Mouse (Mus musculus): ENCODE measurements around the gene Acoxl.

Gene Acoxl

DNA sequence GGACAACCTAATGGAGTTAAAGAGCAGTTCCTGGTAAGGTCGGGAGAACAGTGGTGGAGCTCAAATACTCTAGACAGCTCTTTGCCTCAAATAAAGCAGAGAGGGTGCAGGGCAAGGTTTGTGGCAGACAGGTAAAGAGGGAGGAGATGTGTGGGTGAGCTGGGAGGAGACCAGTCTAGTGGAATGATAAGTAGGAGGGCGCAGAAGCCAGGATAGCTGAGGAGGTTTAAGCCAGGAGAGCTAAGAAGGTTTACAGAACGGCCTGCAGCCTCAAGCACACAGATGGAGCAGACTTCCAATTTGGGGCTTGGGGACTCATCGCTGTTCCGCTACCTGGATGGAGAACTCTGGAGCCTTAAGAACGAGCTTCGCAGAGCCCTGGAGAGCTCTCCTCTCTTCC is at the start of gene Acoxl:
Acoxl (plus strand) TSS at position 301 of the 400 bp plus-strand sequence.
- no peak for DNase-seq (ENCODE audit: low spot score in 2 of 2)

DNA sequence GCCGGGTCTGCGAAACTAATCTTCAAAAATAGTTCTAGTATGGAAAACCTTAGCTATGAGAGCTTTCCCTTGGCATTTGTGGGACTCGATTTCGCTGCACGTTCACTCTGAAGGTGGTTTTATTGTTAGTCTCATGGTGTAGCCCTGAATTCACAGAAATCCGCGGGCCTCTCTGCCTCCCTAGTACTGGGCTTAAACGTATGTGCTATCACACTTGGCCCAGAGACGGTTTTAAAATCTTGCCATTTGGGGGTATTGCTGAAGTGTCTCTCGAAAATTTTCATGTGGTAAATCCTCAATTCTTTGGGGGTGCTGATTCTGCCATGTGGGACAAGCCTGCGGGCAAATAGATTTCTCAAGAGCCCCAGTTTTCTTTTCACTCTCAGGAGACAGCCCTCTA is 49.5 kb upstream of the Acoxl start:
- no peak for DNase-seq (ENCODE audit: low spot score in 2 of 2)

GRCm38 (mm10) chr2:127789651-127790270 is 48.9 kb upstream of the Acoxl start:
- no peak for DNase-seq (ENCODE audit: low spot score in 2 of 2)

GRCm38 (mm10) chr2:127791919-127792603 is 46.6 kb upstream of the Acoxl start, which contains the start of gene Mtln:
Gene Mtln, minus strand, starts transcription at chr2:127792488.
- peak; percentile 89 for DNase-seq (ENCODE audit: low spot score in 2 of 2)

- peak; percentile 88 to 90 for DNase-seq (ENCODE audit: low spot score in 2 of 2)
Observed at GRCm38 (mm10) chr2:127831401-127832102, 7.1 kb upstream of the Acoxl start, which contains the start of gene Bub1. Gene Bub1, minus strand, starts transcription at chr2:127831865.

DNA sequence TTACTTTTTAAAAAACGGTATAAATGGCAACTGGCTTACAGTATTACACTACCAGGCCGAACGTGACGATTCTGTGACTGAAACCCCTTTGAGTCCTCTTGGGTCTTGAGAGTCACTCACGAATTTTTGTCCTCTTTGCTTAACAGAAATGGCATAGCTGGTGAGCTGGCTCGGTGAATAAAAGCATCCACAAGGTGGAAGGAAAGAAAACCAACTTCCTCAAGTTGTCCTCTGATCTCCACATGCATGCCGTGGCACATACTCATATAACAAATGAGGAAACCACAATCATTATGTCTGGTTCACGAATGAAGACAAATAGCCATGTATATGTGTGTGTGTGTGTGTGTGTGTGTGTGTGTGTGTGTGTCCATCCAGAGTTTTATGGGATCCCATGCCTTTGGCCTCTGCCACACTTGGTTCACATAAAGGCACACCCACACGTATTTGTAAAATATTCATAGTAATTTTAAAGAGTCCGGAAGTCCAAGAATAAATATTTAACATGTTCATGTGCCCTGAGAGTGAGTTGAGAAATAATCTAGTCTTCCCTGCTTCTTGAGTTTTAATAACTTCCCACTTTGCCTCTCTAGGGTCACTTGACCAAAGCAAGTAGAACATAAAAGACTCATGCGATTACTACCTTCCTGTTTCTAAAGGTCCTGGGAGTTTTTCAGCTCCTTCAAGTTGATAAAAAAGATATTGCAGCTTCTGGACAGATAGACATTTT is 6.4 kb upstream of the Acoxl start:
- no peak for DNase-seq (ENCODE audit: low spot score in 2 of 2)

- DNase-seq (ENCODE audit: low spot score in 2 of 2), result no peak
Observed at GRCm38 (mm10) chr2:127832833-127833190, 5.9 kb upstream of the Acoxl start.

GRCm38 (mm10) chr2:127839425-127839824 is 749 bp downstream of the Acoxl start:
- DNase-seq (ENCODE audit: low spot score in 2 of 2), result no peak

- DNase-seq (ENCODE audit: low spot score in 2 of 2), result no peak
Observed at GRCm38 (mm10) chr2:127841402-127841801, 2.7 kb downstream of the Acoxl start.

DNA sequence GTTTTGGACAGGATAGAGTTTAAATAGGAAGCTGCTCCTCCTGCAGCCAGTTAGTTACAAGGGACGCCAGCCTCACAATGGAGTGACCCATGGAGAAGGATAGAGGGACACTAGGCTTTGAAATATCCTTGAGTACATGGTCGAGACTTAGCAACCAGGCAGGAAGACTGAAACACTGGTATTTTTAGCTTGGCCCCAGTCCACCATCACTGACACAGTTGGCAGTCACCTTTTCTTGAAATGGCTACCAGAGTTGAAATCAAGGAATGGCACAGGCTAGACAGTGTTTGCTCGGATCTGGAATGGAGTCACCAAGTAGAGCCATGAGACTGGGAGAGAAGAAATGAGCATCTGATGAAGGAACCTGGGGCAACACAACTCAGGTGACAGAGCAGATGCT is 3.7 kb downstream of the Acoxl start:
- DNase-seq (ENCODE audit: low spot score in 2 of 2), result no peak

DNA sequence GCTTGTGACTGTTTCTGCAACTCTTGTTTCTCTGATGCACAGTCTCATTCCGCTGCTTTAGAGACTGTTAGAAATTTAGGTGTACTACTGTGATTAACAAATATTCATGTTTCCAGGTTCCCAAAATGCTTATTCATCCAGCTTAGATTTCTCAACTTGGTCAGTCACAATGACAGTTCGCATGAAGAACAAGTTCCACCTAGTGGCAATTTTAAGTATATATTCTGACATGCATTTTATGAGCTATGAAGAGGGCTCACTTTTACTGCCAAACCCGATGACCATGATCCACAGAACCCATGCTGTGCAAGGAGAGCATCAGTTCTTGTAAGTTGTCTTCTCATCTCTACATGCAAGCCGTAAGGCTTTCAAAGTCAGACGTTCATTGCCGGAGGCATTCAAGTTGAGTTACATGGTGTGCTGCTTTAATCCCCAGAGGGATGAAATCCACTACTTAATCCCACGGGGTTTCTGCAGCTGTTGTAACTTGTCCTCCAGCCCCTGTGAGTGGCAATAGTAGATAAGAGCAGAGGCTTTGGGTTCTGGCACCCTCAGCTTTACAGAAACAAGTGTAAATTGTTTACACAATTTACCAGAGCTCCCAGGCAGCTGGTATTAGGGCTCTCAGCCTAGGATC is 6.8 kb downstream of the Acoxl start:
- DNase-seq (ENCODE audit: low spot score in 2 of 2), result no peak

DNA sequence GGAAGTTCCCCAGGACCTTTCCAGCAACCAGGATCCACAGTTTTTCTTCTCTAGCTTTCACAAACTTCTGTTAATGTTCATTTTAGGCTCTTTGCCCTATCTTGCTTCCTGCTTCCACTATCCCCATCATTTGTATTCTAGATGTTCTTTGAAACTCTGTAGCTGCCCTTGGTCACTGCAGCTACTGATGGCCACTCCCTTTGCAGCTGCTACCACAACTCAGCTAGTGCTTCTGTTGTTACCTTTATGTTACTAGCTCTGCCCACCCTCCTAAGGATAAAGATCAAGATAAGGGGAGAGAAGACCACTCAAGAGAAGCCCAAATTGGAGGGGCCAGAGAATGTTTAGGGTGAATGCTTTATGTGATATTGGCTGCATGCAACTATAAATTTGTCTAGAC is 7.3 kb downstream of the Acoxl start:
- DNase-seq (ENCODE audit: low spot score in 2 of 2), result no peak

GRCm38 (mm10) chr2:127846571-127846970 is 7.9 kb downstream of the Acoxl start:
- no peak for DNase-seq (ENCODE audit: low spot score in 2 of 2)

GRCm38 (mm10) chr2:127850371-127850770 is 11.7 kb downstream of the Acoxl start:
- no peak for DNase-seq (ENCODE audit: low spot score in 2 of 2)

DNA sequence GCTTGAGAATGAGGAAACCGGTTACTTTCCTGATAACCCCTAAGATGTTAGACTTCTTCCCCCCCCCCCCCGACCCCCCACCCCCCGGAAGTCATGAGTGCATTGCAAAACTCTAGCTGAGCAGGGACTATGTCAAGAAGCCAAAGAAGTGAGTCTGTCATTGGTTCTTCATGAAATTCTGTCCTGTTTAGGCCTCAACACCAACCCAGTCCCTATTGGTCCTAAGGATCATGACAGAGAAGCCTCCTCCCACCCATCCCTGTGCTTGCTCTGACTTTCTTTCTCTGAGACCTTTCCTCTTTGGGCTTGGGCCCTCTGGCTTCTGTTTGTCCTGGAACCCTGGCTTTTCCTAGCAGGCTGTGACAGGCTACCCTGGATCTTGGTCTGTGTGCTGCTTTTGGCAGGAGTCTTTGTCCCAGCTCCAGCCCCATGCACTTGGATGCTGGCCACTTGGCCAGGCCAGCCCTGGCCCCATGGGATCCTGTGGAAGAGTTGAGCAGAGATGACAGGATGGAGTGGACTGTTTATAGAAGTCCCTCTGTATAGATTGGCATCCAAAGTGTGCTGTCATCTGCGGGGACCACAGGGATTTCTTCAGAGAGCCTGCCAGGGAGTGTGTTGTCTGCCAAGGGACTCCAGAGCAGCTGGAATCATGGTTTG is 15.8 kb downstream of the Acoxl start:
- DNase-seq (ENCODE audit: low spot score in 2 of 2), result peak; percentile 8 to 17

DNA sequence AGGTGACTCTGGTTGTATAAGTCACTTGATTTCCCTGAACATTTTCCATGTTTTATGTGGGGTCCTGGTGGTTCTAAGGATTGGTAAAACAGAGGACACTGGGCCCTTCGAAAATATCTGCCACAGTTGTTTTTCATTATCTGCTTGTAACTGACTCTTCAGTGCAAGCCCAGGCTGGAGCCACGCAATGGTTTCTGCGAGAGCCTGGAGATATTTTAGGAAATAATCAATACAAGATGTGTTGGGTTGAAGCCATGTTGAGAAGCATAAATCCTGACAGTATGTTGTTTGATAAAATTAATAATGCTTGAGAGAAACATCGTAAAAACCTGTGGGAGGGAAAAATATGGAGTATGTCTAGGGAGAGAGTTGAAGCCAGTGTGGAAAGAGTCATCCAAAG is 25.7 kb downstream of the Acoxl start:
- no peak for DNase-seq (ENCODE audit: low spot score in 2 of 2)

GRCm38 (mm10) chr2:127881063-127881462 is 42.4 kb downstream of the Acoxl start:
- no peak for DNase-seq (ENCODE audit: low spot score in 2 of 2)

DNA sequence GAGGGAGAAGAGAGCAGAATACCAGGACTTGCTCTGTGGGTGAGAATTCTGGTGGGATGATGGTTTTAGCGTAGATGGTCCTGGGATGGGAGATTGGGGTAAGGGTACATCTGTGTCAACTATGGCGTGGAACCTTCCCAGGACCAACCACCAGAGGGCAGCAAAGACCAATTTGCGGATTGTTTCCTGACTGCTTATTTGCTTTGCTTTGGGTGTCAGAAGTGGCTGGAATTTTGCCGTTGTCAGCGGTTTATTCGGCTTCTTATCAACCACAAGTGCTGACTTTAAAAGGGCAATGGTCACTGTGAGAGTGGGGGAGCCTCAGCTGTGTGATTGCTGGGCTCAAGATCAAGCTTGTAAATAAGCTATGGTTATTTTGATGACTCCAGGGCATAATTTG is 50.8 kb downstream of the Acoxl start:
- peak; percentile 56 to 63 for DNase-seq (ENCODE audit: low spot score in 2 of 2)

- no peak for DNase-seq (ENCODE audit: low spot score in 2 of 2)
Observed at GRCm38 (mm10) chr2:127889979-127890378, 51.3 kb downstream of the Acoxl start.

- no peak for DNase-seq (ENCODE audit: low spot score in 2 of 2)
Observed at GRCm38 (mm10) chr2:127890526-127890925, 51.9 kb downstream of the Acoxl start.

- no peak for DNase-seq (ENCODE audit: low spot score in 2 of 2)
Observed at GRCm38 (mm10) chr2:127891056-127891455, 52.4 kb downstream of the Acoxl start.

Measured in right cerebral cortex, postnatal 36 days (tissue).